Mouse (Mus musculus) layer of hippocampus, adult 8-10 months (tissue): ENCODE data around the gene Bnip2. TPM values are rescaled to one million over a fixed set of nuclear protein-coding genes. Genes with fewer than 3 reads are reported as not detected.

Experiments used
- DNase-seq, 2 experiments: peaks; one replicate each; pipeline ENCODE4 v3.0.0; 2022; ENCODE audit warnings: low spot score in 2 of 2
- total RNA-seq, 4 experiments: library from RNA; stranded (reverse); gene quantifications; 2 replicates each; pipeline ENCODE4 v1.2.4; 2022

The Bnip2 gene
- total RNA-seq, 4 experiments from 2014 or later = 35.7 to 50.2 (median 43.4) TPM

GRCm38 (mm10) chr9:70047839-70048238, 58.6 kb downstream of the Bnip2 start:
- no peak for DNase-seq

- no peak for DNase-seq
Measured at GRCm38 (mm10) chr9:70048280-70048679, 59.0 kb downstream of the Bnip2 start.

- DNase-seq = no peak
Measured at GRCm38 (mm10) chr9:70048751-70049415, 59.6 kb downstream of the Bnip2 start.

- DNase-seq = no peak
Measured at GRCm38 (mm10) chr9:70049416-70049783, 60.1 kb downstream of the Bnip2 start.

- no peak for DNase-seq
Measured at GRCm38 (mm10) chr9:70049839-70050238, 60.6 kb downstream of the Bnip2 start.

- DNase-seq = no peak
Measured at GRCm38 (mm10) chr9:70052730-70053129, 63.5 kb downstream of the Bnip2 start.

GRCm38 (mm10) chr9:70053411-70053810, 64.1 kb downstream of the Bnip2 start:
- no peak for DNase-seq

Other genes with a start within 250 kb of the Bnip2 start
- gene Foxb1, start 228.5 kb upstream of the Bnip2 start, total RNA-seq = not detected
- 10 to 100 TPM; 52.8 to 59.9 (median 54.6) TPM for gene Gtf2a2, start 23.1 kb downstream of the Bnip2 start, total RNA-seq
- not detected for gene Gcnt3, start 48.6 kb downstream of the Bnip2 start, total RNA-seq
- 100 to 1,000 TPM in 1 of 4 experiments, 10 to 100 TPM in 3; 91.7 to 101 (median 94.0) TPM for gene Fam81a, start 153.1 kb downstream of the Bnip2 start, total RNA-seq
- gene Myo1e, start 217.9 kb downstream of the Bnip2 start, total RNA-seq = 10 to 100 TPM in 3 of 4 experiments, 1 to 10 TPM in 1; 8.6 to 30.0 (median 18.7) TPM